ENCODE assay signal across 17 mouse cellular contexts in the genomic region with DNA sequence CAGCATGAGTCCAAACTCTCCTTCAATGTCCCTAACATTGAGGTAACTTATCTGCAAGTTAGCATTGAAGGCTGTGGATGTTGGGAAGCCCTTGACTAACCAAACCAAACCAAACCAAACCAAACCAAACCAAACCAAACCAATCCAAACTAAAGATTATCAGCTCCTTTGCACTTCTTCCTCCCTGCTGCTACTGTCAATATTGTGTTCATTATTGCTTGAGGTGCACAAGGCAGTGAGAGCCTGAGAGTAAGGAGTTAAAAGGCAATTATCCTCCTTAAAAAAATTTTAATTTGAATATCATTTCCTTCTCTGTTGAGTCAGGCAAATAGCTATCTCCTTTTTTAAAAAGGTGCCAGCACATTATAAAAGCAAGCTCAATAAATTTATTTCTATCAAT.
"Had no signal": no experiment of that assay in that cellular context is flagged by ENCODE, and none has a peak within 500 bp of the region (broad histone marks: within the 10 kb centered on the region; RNA-seq: fewer than 3 reads in every experiment).

No protein-coding gene starts in this region.

- H3K27me3 ChIP-seq: lung, embryonic 15.5 days; midbrain, embryonic 13.5 days; midbrain, embryonic 15.5 days; neural tube, embryonic 12.5 days; stomach, embryonic 15.5 days had no signal

- H3K27ac ChIP-seq: lung, embryonic 15.5 days; macrophage; midbrain, embryonic 13.5 days; midbrain, embryonic 15.5 days; neural tube, embryonic 12.5 days; stomach, embryonic 15.5 days; stomach, postnatal 0 days had no signal

- H3K9ac ChIP-seq: lung, embryonic 15.5 days; midbrain, embryonic 13.5 days; midbrain, embryonic 15.5 days; neural tube, embryonic 12.5 days; stomach, embryonic 15.5 days had no signal

- H3K9me3 ChIP-seq: lung, embryonic 15.5 days; megakaryocyte, embryonic 14.5 days; midbrain, embryonic 13.5 days; midbrain, embryonic 15.5 days; neural tube, embryonic 12.5 days; stomach, embryonic 15.5 days had no signal

- H3K4me2 ChIP-seq: lung, embryonic 15.5 days; midbrain, embryonic 11.5 days; midbrain, embryonic 13.5 days; midbrain, embryonic 15.5 days; neural tube, embryonic 12.5 days; stomach, embryonic 15.5 days had no signal

- ATAC-seq: lung, postnatal 0 days; midbrain, embryonic 13.5 days; midbrain, embryonic 15.5 days had no signal

- H3K4me1 ChIP-seq: lung, embryonic 15.5 days; megakaryocyte, embryonic 14.5 days; midbrain, embryonic 13.5 days; midbrain, embryonic 15.5 days; neural tube, embryonic 12.5 days; stomach, embryonic 15.5 days had no signal

- DNase-seq: lung, adult 2 months; lung, postnatal 14 days; lung, postnatal 36 days; right cerebral cortex, postnatal 14 days; thymus, adult 2 months; thymus, postnatal 25 days; thymus, postnatal 4 days had no signal

- H3K36me3 ChIP-seq: lung, embryonic 15.5 days; midbrain, embryonic 13.5 days; midbrain, embryonic 15.5 days; neural tube, embryonic 12.5 days; stomach, embryonic 15.5 days had no signal

- H3K4me3 ChIP-seq: lung, embryonic 15.5 days; megakaryocyte, embryonic 14.5 days; midbrain, embryonic 13.5 days; midbrain, embryonic 15.5 days; neural tube, embryonic 12.5 days; stomach, embryonic 15.5 days had no signal
